In the genomic region with DNA sequence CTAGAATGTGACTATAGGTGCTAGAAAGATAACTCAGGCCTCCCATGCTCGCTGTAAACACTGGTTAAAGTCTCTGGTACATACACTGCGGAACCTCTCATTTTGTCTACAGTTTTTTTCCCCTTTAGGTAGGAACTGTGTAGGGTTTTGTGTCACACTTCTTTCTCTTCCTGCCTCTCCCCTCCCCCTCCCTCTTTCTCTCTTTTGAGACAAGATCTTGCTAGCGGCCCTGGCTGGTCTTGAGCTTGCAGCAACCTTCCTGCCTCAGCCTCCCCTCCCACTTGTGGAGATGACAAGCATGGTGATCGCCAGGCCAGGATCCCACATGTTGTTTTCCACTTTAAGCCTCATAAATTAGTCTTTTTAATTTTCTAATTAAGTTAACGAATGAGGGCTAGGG, we compare ENCODE assay signal across 26 mouse cellular contexts. TPM values are rescaled to one million over a fixed set of nuclear protein-coding genes. Genes with fewer than 3 reads are reported as not detected.
"Had no signal": no experiment of that assay in that cellular context is flagged by ENCODE, and none has a peak within 500 bp of the region (broad histone marks: within the 10 kb centered on the region; RNA-seq: fewer than 3 reads in every experiment).

No protein-coding gene starts in this region.

- DNase-seq: cerebellum, postnatal 10 days; cerebellum, postnatal 14 days; cerebellum, postnatal 25 days; cerebellum, postnatal 36 days; embryo, embryonic 11 days; forebrain, postnatal 0 days; gastrocnemius, postnatal 10 days; gastrocnemius, postnatal 14 days; gastrocnemius, postnatal 25 days; gastrocnemius, postnatal 36 days; heart, adult 11 months; heart, adult 18-20 months; heart, adult 2 months had no signal

- H3K27ac ChIP-seq: embryonic facial prominence, embryonic 10.5 days; embryonic facial prominence, embryonic 12.5 days; embryonic facial prominence, embryonic 13.5 days; embryonic facial prominence, embryonic 15.5 days; forebrain, embryonic 10.5 days; forebrain, embryonic 12.5 days; forebrain, embryonic 13.5 days; forebrain, embryonic 15.5 days; gastrocnemius, adult 2 months; heart, adult 2 months; heart, embryonic 10.5 days had no signal

- H3K4me3 ChIP-seq: embryonic facial prominence, embryonic 10.5 days; embryonic facial prominence, embryonic 12.5 days; embryonic facial prominence, embryonic 13.5 days; embryonic facial prominence, embryonic 15.5 days; erythroblast, embryonic 14.5 days; forebrain, embryonic 10.5 days; forebrain, embryonic 12.5 days; forebrain, embryonic 13.5 days; forebrain, embryonic 15.5 days; gastrocnemius, adult 2 months; heart, adult 2 months; heart, embryonic 10.5 days had no signal

- H3K36me3 ChIP-seq: embryonic facial prominence, embryonic 10.5 days; embryonic facial prominence, embryonic 12.5 days; embryonic facial prominence, embryonic 13.5 days; embryonic facial prominence, embryonic 15.5 days; forebrain, embryonic 10.5 days; forebrain, embryonic 12.5 days; forebrain, embryonic 15.5 days; heart, embryonic 10.5 days had no signal

- H3K4me1 ChIP-seq: embryonic facial prominence, embryonic 10.5 days; embryonic facial prominence, embryonic 12.5 days; embryonic facial prominence, embryonic 15.5 days; forebrain, embryonic 10.5 days; forebrain, embryonic 12.5 days; forebrain, embryonic 13.5 days; heart, embryonic 10.5 days had no signal

- H3K9me3 ChIP-seq: embryonic facial prominence, embryonic 10.5 days; embryonic facial prominence, embryonic 12.5 days; embryonic facial prominence, embryonic 13.5 days; embryonic facial prominence, embryonic 15.5 days; forebrain, embryonic 10.5 days; forebrain, embryonic 12.5 days; forebrain, embryonic 13.5 days; forebrain, embryonic 15.5 days; heart, embryonic 10.5 days had no signal

- H3K9ac ChIP-seq: embryonic facial prominence, embryonic 12.5 days; embryonic facial prominence, embryonic 13.5 days; embryonic facial prominence, embryonic 15.5 days; forebrain, embryonic 12.5 days; forebrain, embryonic 13.5 days; forebrain, embryonic 15.5 days; forebrain, postnatal 0 days had no signal

RNA-seq across cellular contexts. Expression of gene Klf15, which starts 8.6 kb away (rescaled TPM):
- total RNA-seq: common myeloid progenitor, adult 5-6 weeks; granulocyte monocyte progenitor cell, adult 5-6 weeks had no signal

RNA-seq across cellular contexts. Expression of gene Cfap100, which starts 25.2 kb away (rescaled TPM):
- total RNA-seq: common myeloid progenitor, adult 5-6 weeks; granulocyte monocyte progenitor cell, adult 5-6 weeks had no signal
